Mouse (Mus musculus): Measurements from ENCODE around the gene Timm50. TPM values are rescaled to one million over a fixed set of nuclear protein-coding genes. Genes with fewer than 3 reads are reported as not detected.

Timm50 gene
- total RNA-seq, 2 experiments from 2014 or later: 84.1 to 85.6 TPM

- DNase-seq (ENCODE audit: low spot score in 2 of 2): no peak
These were observed 16.4 kb upstream of the Timm50 start for GRCm38 (mm10) chr7:28328260-28328659.

- DNase-seq (ENCODE audit: low spot score in 2 of 2): no peak
These were observed 14.6 kb upstream of the Timm50 start for GRCm38 (mm10) chr7:28326457-28326856.

GRCm38 (mm10) chr7:28325293-28325692 lies 13.4 kb upstream of the Timm50 start:
- DNase-seq (ENCODE audit: low spot score in 2 of 2): no peak

GRCm38 (mm10) chr7:28321974-28322720 lies 10.3 kb upstream of the Timm50 start:
- no peak for DNase-seq (ENCODE audit: low spot score in 2 of 2)

GRCm38 (mm10) chr7:28318714-28319113 lies 6.8 kb upstream of the Timm50 start:
- DNase-seq (ENCODE audit: low spot score in 2 of 2): no peak

GRCm38 (mm10) chr7:28318036-28318435 lies 6.2 kb upstream of the Timm50 start:
- DNase-seq (ENCODE audit: low spot score in 2 of 2): no peak

GRCm38 (mm10) chr7:28311151-28311925 lies 534 bp downstream of the Timm50 start:
- peak in 1 of 2 experiments; percentile 22 for DNase-seq (ENCODE audit: low spot score in 2 of 2)

- no peak for DNase-seq (ENCODE audit: low spot score in 2 of 2)
These were observed 2.1 kb downstream of the Timm50 start for GRCm38 (mm10) chr7:28309737-28310136.

GRCm38 (mm10) chr7:28306216-28306615 lies 5.7 kb downstream of the Timm50 start:
- no peak for DNase-seq (ENCODE audit: low spot score in 2 of 2)

GRCm38 (mm10) chr7:28305641-28306040 lies 6.2 kb downstream of the Timm50 start:
- DNase-seq (ENCODE audit: low spot score in 2 of 2): no peak

- peak in 1 of 2 experiments; percentile 37 for DNase-seq (ENCODE audit: low spot score in 2 of 2)
These were observed 10.0 kb downstream of the Timm50 start, which contains the start of gene Dll3 for GRCm38 (mm10) chr7:28301616-28302433. Gene Dll3, minus strand, starts transcription at chr7:28302238.

GRCm38 (mm10) chr7:28298837-28299625 lies 12.8 kb downstream of the Timm50 start:
- no peak for DNase-seq (ENCODE audit: low spot score in 2 of 2)

GRCm38 (mm10) chr7:28294481-28294880 lies 17.4 kb downstream of the Timm50 start:
- DNase-seq (ENCODE audit: low spot score in 2 of 2): peak in 1 of 2 experiments; percentile 35

- DNase-seq (ENCODE audit: low spot score in 2 of 2): no peak
These were observed 21.0 kb downstream of the Timm50 start, which contains the start of gene Selenov for GRCm38 (mm10) chr7:28290638-28291590. Gene Selenov, minus strand, starts transcription at chr7:28291186.

GRCm38 (mm10) chr7:28290165-28290564 lies 21.7 kb downstream of the Timm50 start:
- no peak for DNase-seq (ENCODE audit: low spot score in 2 of 2)

- no peak for DNase-seq (ENCODE audit: low spot score in 2 of 2)
These were observed 31.2 kb downstream of the Timm50 start for GRCm38 (mm10) chr7:28280630-28281029.

GRCm38 (mm10) chr7:28278279-28278652 lies 33.6 kb downstream of the Timm50 start:
- no peak for DNase-seq (ENCODE audit: low spot score in 2 of 2)

- peak; percentile 89 to 95 for DNase-seq (ENCODE audit: low spot score in 2 of 2)
These were observed 34.1 kb downstream of the Timm50 start, which contains the start of gene Eid2b for GRCm38 (mm10) chr7:28277615-28278278. Gene Eid2b, plus strand, starts transcription at chr7:28277739.

GRCm38 (mm10) chr7:28277237-28277614 lies 34.6 kb downstream of the Timm50 start:
- DNase-seq (ENCODE audit: low spot score in 2 of 2): no peak

Measured in adrenal gland, postnatal 4 days (tissue).